Mouse (Mus musculus) bone marrow, adult 2 months (tissue): ENCODE data around the gene Grid1.

ENCODE experiments used
- CTCF ChIP-seq: fragments of 200-500 bp; IDR thresholded peaks from 2 replicates; pipeline ENCODE4 v1.5.1; 2011; ENCODE audit warnings: low read length, control low read depth; ENCODE audit not compliant: control insufficient read depth, insufficient read depth
- POLR2A ChIP-seq: fragments of 200-500 bp; IDR thresholded peaks from 2 replicates; pipeline ENCODE4 v1.6.1; 2011; ENCODE audit warnings: low read depth, mild to moderate bottlenecking, control low read depth, low read length, borderline replicate concordance; ENCODE audit not compliant: control insufficient read depth

- TF ChIP-seq CTCF: no peak
- TF ChIP-seq POLR2A: no peak
These were observed 140.3 kb downstream of the Grid1 start for GRCm38 (mm10) chr14:34960227-34960626.
